Mouse (Mus musculus): ENCODE measurements at regions not wholly inside any gene's neighbourhood (a gene's known extent, or its start where the extent isn't known, plus 50 kb on each side); places are given as distances from the start of the nearest gene placed in this dataset.

DNA sequence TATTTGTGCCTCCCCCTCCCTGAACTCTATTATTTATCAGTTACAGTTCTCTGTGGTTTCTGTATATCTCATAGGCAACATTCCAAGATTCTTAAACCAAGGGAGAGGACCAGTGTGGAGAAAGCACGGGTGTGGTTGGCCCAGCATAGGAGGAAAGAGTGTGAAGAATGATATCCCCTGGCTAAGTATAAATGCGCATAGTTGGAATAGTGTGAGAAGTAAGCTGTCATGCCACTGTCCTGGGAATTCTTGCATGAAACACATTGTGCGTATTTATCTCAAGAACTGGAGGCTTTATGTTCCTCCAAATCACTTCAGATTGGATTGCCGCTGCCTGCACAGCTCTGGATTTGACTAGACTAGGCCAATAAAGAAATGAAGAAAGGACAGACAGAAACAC, 1900.3 kb upstream of the Lrrc6 start:
- no peak for TF ChIP-seq POLR2A (IDR thresholded peaks at IDR 0.05; ENCODE audit: borderline replicate concordance, control insufficient read depth, low read depth, low read length)
- TF ChIP-seq CTCF (IDR thresholded peaks at IDR 0.05; ENCODE audit: control insufficient read depth, insufficient read depth, low read length), result no peak
- no peak overlapping the region for H3K27ac ChIP-seq (ENCODE audit: control insufficient read depth, insufficient read depth, low read depth, low read length, poor library complexity)
- WGBS, result 76% methylated on average over 4 of the region's 4 CpGs
- no peak overlapping the region for H3K4me3 ChIP-seq (replicated peaks; ENCODE audit: control insufficient read depth, low read depth, low read length)
- H3K4me1 ChIP-seq (ENCODE audit: control insufficient read depth, insufficient read depth, low read length), result no peaks in the 10 kb centered on the region

DNA sequence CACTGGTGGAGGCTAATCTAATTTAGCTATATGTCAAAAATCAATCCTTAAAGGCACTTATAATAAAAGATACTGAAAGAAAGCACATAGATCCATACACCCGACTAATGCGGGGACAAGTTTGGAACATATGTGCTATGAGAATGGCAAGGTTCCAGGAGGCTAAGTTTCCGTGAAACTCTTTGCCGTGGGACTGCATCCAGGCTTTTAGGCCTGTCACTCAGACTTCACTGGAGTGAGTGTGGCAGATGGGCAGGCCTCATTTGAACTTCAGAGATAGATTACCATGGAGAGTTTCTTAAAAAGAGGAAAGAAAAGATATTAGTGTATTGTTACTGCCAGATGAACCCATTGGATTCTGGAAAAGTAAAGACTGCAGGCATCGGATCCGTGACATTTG, 1895.9 kb upstream of the Lrrc6 start:
- Histone ChIP-seq H3K4me3 (replicated peaks; ENCODE audit: control insufficient read depth, low read depth, low read length) (no peak overlapping the region), H3K4me1 (ENCODE audit: control insufficient read depth, insufficient read depth, low read length) (no peaks in the 10 kb centered on the region), H3K27ac (ENCODE audit: control insufficient read depth, insufficient read depth, low read depth, low read length, poor library complexity) (no peak overlapping the region)
- no peak for TF ChIP-seq POLR2A (IDR thresholded peaks at IDR 0.05; ENCODE audit: borderline replicate concordance, control insufficient read depth, low read depth, low read length)
- no peak for TF ChIP-seq CTCF (IDR thresholded peaks at IDR 0.05; ENCODE audit: control insufficient read depth, insufficient read depth, low read length)
- 90% methylated on average over 6 of the region's 6 CpGs for WGBS

DNA sequence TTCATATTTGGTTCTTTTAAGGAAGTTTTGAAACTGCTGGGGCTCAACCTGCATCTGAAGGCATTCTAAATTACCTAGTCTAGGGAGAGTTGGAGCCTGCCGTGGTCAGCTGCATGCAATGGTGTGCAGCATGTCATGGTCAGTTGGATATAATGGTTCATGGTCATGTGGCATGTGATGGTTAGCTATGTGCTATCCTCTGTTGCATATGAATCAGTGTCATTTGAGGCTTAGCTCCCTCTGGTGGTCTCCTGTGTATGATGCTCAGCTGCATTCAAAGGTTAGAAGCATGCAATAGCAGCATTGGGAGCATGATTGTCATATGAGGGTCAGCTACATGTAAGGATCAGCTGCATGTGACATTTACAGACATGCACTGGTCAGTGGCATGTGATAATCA, 1894.0 kb upstream of the Lrrc6 start:
- no peak for TF ChIP-seq POLR2A (IDR thresholded peaks at IDR 0.05; ENCODE audit: borderline replicate concordance, control insufficient read depth, low read depth, low read length)
- TF ChIP-seq CTCF (IDR thresholded peaks at IDR 0.05; ENCODE audit: control insufficient read depth, insufficient read depth, low read length), result no peak
- WGBS, result 68% methylated on average over 1 of the region's 1 CpGs
- no peak overlapping the region for H3K27ac ChIP-seq (ENCODE audit: control insufficient read depth, insufficient read depth, low read depth, low read length, poor library complexity)
- no peaks in the 10 kb centered on the region for H3K4me1 ChIP-seq (ENCODE audit: control insufficient read depth, insufficient read depth, low read length)
- no peak overlapping the region for H3K4me3 ChIP-seq (replicated peaks; ENCODE audit: control insufficient read depth, low read depth, low read length)

DNA sequence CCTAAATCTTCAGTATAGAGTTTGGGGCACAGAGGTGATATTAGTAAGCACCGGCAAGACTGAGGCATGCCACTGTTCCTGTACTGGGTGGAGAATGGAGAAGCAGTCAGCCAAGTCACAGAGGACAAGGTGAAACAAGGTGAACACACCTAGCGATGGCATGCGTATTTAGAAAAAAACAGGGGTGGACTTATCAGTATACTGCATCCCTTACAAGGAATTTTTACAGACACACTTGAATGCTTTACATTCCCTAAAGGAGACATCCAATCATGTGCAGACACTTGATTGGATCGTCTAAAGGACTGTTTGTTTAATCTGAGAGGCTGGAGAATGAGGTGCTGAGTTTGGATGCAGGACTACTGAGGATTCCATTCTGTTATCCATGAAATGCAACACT, 1893.4 kb upstream of the Lrrc6 start:
- no peak overlapping the region for H3K4me3 ChIP-seq (replicated peaks; ENCODE audit: control insufficient read depth, low read depth, low read length)
- no peaks in the 10 kb centered on the region for H3K4me1 ChIP-seq (ENCODE audit: control insufficient read depth, insufficient read depth, low read length)
- 78% methylated on average over 4 of the region's 4 CpGs for WGBS
- no peak for TF ChIP-seq CTCF (IDR thresholded peaks at IDR 0.05; ENCODE audit: control insufficient read depth, insufficient read depth, low read length)
- TF ChIP-seq POLR2A (IDR thresholded peaks at IDR 0.05; ENCODE audit: borderline replicate concordance, control insufficient read depth, low read depth, low read length), result no peak
- no peak overlapping the region for H3K27ac ChIP-seq (ENCODE audit: control insufficient read depth, insufficient read depth, low read depth, low read length, poor library complexity)

DNA sequence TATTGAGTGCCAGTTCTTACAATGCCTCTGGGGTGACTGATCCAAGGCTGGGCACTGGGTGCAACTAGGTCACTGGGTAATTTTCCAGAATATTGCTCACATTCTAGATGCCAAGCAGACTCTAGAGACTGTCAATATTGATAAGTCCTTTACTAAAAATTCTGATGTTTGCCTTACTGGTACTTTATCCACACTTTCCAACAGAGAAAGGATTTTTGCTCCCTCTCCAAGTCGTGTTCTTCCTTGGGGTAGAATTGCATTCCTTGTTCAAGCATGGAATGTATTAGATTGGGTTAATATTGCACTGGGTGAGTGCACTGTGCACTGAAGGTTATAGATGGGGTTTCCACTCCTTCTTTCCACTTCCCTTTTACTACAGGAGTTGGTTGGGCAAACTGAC, 1891.0 kb upstream of the Lrrc6 start:
- H3K27ac ChIP-seq (ENCODE audit: control insufficient read depth, insufficient read depth, low read depth, low read length, poor library complexity), result no peak overlapping the region
- no peaks in the 10 kb centered on the region for H3K4me1 ChIP-seq (ENCODE audit: control insufficient read depth, insufficient read depth, low read length)
- 53% methylated on average over 1 of the region's 1 CpGs for WGBS
- no peak overlapping the region for H3K4me3 ChIP-seq (replicated peaks; ENCODE audit: control insufficient read depth, low read depth, low read length)
- TF ChIP-seq CTCF (IDR thresholded peaks at IDR 0.05; ENCODE audit: control insufficient read depth, insufficient read depth, low read length), result no peak

DNA sequence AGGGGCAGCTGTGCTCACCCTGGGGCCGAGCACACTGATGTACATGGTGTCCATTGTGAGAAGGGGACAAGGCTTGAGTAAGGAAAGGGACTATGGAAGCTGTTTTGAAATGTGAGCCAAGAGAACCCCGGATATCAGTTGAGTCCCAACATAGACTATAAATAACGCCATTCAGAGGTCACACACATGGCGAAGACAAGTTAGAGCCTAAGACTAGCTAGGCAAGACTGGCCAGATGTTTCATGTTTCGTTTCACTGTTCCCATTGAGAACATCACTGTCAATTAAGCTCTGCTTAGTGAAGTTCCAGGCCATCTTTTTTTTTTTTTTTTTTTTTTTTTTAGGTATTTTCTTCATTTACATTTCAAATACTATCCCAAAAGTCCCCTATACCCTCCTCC, 1889.1 kb upstream of the Lrrc6 start:
- no peaks in the 10 kb centered on the region for H3K4me1 ChIP-seq (ENCODE audit: control insufficient read depth, insufficient read depth, low read length)
- TF ChIP-seq POLR2A (IDR thresholded peaks at IDR 0.05; ENCODE audit: borderline replicate concordance, control insufficient read depth, low read depth, low read length) (no peak), CTCF (IDR thresholded peaks at IDR 0.05; ENCODE audit: control insufficient read depth, insufficient read depth, low read length) (no peak)
- H3K4me3 ChIP-seq (replicated peaks; ENCODE audit: control insufficient read depth, low read depth, low read length), result no peak overlapping the region
- 78% methylated on average over 5 of the region's 5 CpGs for WGBS
- H3K27ac ChIP-seq (ENCODE audit: control insufficient read depth, insufficient read depth, low read depth, low read length, poor library complexity), result no peak overlapping the region

DNA sequence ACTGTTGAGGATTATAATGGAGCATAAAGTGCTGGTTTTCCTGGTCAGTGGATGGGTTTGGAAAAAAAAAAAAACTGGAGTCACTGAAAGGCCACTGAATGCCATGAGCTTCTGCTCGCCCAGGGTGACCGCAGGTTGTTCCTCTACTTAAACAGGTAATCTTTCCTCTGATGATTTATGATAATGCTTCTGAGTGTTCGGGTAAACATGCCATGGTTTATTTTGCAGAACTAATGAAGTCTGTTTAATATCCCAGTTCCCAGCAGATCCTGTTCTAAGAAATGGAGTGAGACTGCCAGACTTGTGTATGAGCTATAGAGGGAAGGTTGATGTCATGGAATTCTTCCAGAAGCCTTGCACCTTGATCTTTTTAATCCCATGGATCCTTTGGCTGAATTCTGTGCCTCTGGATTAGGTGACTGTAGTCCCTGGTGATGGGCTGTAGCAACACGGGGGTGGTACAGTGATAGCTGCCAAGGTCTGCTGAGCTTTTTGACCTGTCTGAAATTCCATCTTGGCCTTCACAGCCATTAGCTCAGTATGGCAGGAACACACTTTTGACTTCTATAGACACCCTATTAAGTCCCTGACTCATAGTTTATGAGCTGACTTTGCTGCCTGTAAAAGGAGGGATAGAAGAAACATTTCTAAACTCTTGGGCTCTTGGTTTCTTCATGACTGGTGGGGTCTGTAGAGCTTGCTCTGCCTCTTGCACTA, 1886.8 kb upstream of the Lrrc6 start:
- TF ChIP-seq POLR2A (IDR thresholded peaks at IDR 0.05; ENCODE audit: borderline replicate concordance, control insufficient read depth, low read depth, low read length) (no peak), CTCF (IDR thresholded peaks at IDR 0.05; ENCODE audit: control insufficient read depth, insufficient read depth, low read length) (no peak)
- WGBS, result 74% methylated on average over 4 of the region's 4 CpGs
- H3K4me1 ChIP-seq (ENCODE audit: control insufficient read depth, insufficient read depth, low read length), result no peaks in the 10 kb centered on the region
- no peak overlapping the region for H3K27ac ChIP-seq (ENCODE audit: control insufficient read depth, insufficient read depth, low read depth, low read length, poor library complexity)
- H3K4me3 ChIP-seq (replicated peaks; ENCODE audit: control insufficient read depth, low read depth, low read length), result no peak overlapping the region

DNA sequence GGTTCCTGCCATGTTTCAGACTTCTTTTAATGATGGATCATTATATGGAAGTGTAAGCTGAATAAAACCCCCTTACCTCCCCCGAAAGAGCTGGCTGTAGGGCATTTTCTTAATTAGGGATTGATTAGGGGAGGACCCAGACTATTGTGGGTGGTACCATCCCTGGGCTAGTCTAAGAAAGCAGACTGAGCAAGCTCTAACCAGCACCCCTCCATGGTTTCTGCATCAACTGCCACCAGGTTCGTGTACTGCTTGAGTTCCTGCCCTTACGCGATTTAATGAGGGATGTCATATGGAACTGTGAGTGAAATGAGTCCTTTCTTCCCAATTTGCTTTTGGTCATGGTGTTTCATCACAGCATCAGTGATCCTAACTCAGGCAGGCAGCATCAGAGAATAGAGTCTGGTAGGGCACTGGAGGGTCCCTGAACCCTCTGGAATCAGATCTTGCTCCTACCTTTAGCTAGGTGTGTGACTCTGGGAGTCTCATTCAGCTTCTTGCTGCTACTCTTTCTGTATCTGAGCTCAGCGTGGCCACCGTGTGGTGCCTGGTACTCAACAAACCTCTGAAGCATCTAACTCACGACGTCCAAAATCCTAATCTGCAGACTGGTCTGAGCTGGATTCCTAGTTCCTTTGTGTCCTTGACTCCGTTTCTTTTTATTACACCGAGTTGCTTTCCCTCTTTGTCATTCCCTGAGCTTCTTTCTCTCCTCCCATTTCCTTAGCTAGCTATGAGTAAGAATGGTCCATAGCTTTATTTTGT, 1884.0 kb upstream of the Lrrc6 start:
- TF ChIP-seq CTCF (IDR thresholded peaks at IDR 0.05; ENCODE audit: control insufficient read depth, insufficient read depth, low read length) (no peak), POLR2A (IDR thresholded peaks at IDR 0.05; ENCODE audit: borderline replicate concordance, control insufficient read depth, low read depth, low read length) (no peak)
- no peak overlapping the region for H3K4me3 ChIP-seq (replicated peaks; ENCODE audit: control insufficient read depth, low read depth, low read length)
- H3K4me1 ChIP-seq (ENCODE audit: control insufficient read depth, insufficient read depth, low read length), result no peaks in the 10 kb centered on the region
- no peak overlapping the region for H3K27ac ChIP-seq (ENCODE audit: control insufficient read depth, insufficient read depth, low read depth, low read length, poor library complexity)
- WGBS, result 65% methylated on average over 10 of the region's 10 CpGs

Data from bone marrow, adult 2 months (tissue).